Mouse (Mus musculus): ENCODE results near the gene Dst.

DNA sequence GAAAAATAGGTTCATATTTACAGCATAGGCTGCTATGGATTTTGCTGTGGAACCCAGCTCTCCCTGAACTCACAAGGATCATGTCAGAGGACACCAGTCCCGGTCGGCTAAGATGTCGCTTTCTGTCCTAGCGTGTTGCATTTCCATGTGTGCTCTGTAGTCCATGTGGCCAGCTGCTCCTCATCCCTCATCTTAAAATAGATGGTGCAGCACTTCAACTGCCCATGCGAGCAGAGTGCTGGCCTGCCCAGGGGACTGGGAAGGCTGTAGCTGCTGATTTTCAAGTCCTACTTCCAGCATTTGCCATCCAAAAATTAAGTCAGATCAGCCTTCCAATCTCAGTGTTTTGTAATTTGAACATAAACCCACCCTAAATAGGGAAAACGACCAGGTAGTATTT lies 83.0 kb downstream of the Dst start:
- TF ChIP-seq POLR2A (IDR thresholded peaks at IDR 0.05; ENCODE audit: borderline replicate concordance, control insufficient read depth, low read depth, low read length) (no peak), CTCF (IDR thresholded peaks at IDR 0.05; ENCODE audit: control insufficient read depth, insufficient read depth, low read length) (no peak)
